Mouse (Mus musculus): Measurements from ENCODE around the gene Cd209c.

Cd209c gene

GRCm38 (mm10) chr8:3954646-3955045, at the start of gene Cd209c:
Gene Cd209c, minus strand, starts transcription at chr8:3954746.
- in situ Hi-C loops (cut with MboI, MseI) = loop anchor here in 1 of 2 experiments (10.0 kb wide), 1 partner anchor 450 kb away; no protein-coding TSS in a partner anchor

- in situ Hi-C loops (cut with MboI, MseI) = no loop called here
Observed at GRCm38 (mm10) chr8:3994219-3994618, 39.7 kb upstream of the Cd209c start.

- in situ Hi-C loops (cut with MboI, MseI) = loop anchor here in 1 of 2 experiments (10.0 kb wide), 1 partner anchor 449 kb away; no protein-coding TSS in a partner anchor
Observed at GRCm38 (mm10) chr8:3956037-3956436, 1.5 kb upstream of the Cd209c start.

GRCm38 (mm10) chr8:3940023-3940422, 14.5 kb downstream of the Cd209c start:
- in situ Hi-C loops (cut with MboI, MseI) = no loop called here

GRCm38 (mm10) chr8:3926744-3927143, 27.8 kb downstream of the Cd209c start, which contains the start of gene Cd209b:
Gene Cd209b, minus strand, starts transcription at chr8:3926844.
- in situ Hi-C loops (cut with MboI, MseI) = no loop called here

Data from T-helper 17 cell (primary cell).